Mouse (Mus musculus) spleen, embryonic (tissue): ENCODE measurements at regions not wholly inside any gene's neighbourhood (a gene's known extent, or its start where the extent isn't known, plus 50 kb on each side); places are given as distances from the start of the nearest gene placed in this dataset.
"Not testable (repeated sequence)": the region's sequence is repeated elsewhere in the genome, so short reads cannot be mapped to it uniquely, and the experiment has no call there.

ENCODE experiments used
- CTCF ChIA-PET: fragments of 350-600 bp; sonication (Branson Sonifier 250); formaldehyde crosslinking; loops from one replicate; lab custom pipeline; 2022; lab: Charles Lee

GRCm38 (mm10) chr2:85280580-85280979 is 58.5 kb downstream of the Olfr987 start:
- CTCF ChIA-PET: no interaction called here

- CTCF ChIA-PET: no interaction called here
These were observed 61.0 kb downstream of the Olfr987 start for GRCm38 (mm10) chr2:85278128-85278527.

GRCm38 (mm10) chr2:85277433-85277832 is 61.7 kb downstream of the Olfr987 start:
- CTCF ChIA-PET: no interaction called here

GRCm38 (mm10) chr2:85266813-85267212 is 69.8 kb upstream of the Lrrc55 start:
- CTCF ChIA-PET: not testable (repeated sequence)

- CTCF ChIA-PET: no interaction called here
These were observed 68.7 kb upstream of the Lrrc55 start for GRCm38 (mm10) chr2:85265667-85266066.

GRCm38 (mm10) chr2:85265037-85265524 is 68.1 kb upstream of the Lrrc55 start:
- CTCF ChIA-PET: no interaction called here

GRCm38 (mm10) chr2:85257356-85257755 is 60.4 kb upstream of the Lrrc55 start:
- CTCF ChIA-PET: no interaction called here

- CTCF ChIA-PET: no interaction called here
These were observed 58.6 kb upstream of the Lrrc55 start for GRCm38 (mm10) chr2:85255610-85256009.

- CTCF ChIA-PET: interaction anchor here (0.7 kb wide), 1 partner anchor 328 kb away, joined by 4 read pairs; no protein-coding TSS in a partner anchor
These were observed 55.6 kb upstream of the Lrrc55 start for GRCm38 (mm10) chr2:85252343-85253285.

GRCm38 (mm10) chr2:85250026-85250560 is 53.1 kb upstream of the Lrrc55 start:
- CTCF ChIA-PET: no interaction called here
